Mouse (Mus musculus) midbrain, embryonic 14.5 days (tissue): ENCODE data around the gene Btbd9. TPM values are rescaled to one million over a fixed set of nuclear protein-coding genes. Genes with fewer than 3 reads are reported as not detected.

ENCODE experiments used
- ATAC-seq: fragments of 200-750 bp; cut with Nextera tagmentation; 2 replicates; pipeline ENCODE4 v1.8.0; 2017; ENCODE audit warnings: moderate number of reproducible peaks, moderate library complexity; ENCODE audit not compliant: low FRiP score, low TSS enrichment
- DNase-seq: peaks from one replicate; pipeline ENCODE4 v3.0.0-alpha.2; 2015
- H3K27ac ChIP-seq: fragments of 300-500 bp; sonication (generic); replicated peaks from 2 replicates; pipeline ENCODE4 v1.5.1; 2014; ENCODE audit warnings: mild to moderate bottlenecking, low read depth, low read length, moderate library complexity
- H3K27me3 ChIP-seq: fragments of 300-500 bp; sonication (generic); 2 replicates; pipeline ENCODE4 v1.6.1; 2014; ENCODE audit warnings: low read length, control low read depth, mixed read lengths; ENCODE audit not compliant: control insufficient read depth, insufficient read depth
- H3K36me3 ChIP-seq: fragments of 300-500 bp; sonication (generic); 2 replicates; pipeline ENCODE4 v1.6.1; 2014; ENCODE audit warnings: low read length, control low read depth; ENCODE audit not compliant: control insufficient read depth, insufficient read depth
- H3K4me1 ChIP-seq: fragments of 300-500 bp; sonication (generic); 2 replicates; pipeline ENCODE4 v1.6.1; 2014; ENCODE audit warnings: mild to moderate bottlenecking, antibody characterized with exemption, low read length, control low read depth; ENCODE audit not compliant: control insufficient read depth, insufficient read depth
- H3K4me2 ChIP-seq: fragments of 300-500 bp; sonication (generic); 2 replicates; pipeline ENCODE4 v1.6.1; 2014; ENCODE audit warnings: mild to moderate bottlenecking, low read length, moderate library complexity
- H3K4me3 ChIP-seq: fragments of 300-500 bp; sonication (generic); replicated peaks from 2 replicates; pipeline ENCODE4 v1.5.1; 2014; ENCODE audit warnings: low read depth, low read length
- H3K9ac ChIP-seq: fragments of 300-500 bp; sonication (generic); replicated peaks from 2 replicates; pipeline ENCODE4 v1.6.1; 2014; ENCODE audit warnings: mild to moderate bottlenecking, low read length, moderate library complexity
- H3K9me3 ChIP-seq: fragments of 300-500 bp; sonication (generic); 2 replicates; pipeline ENCODE4 v1.6.1; 2016; ENCODE audit warnings: low read length, control low read depth, mixed read lengths; ENCODE audit not compliant: control insufficient read depth
- WGBS: fragments of 180-500 bp; shearing (Covaris S2); extraction: QIAGEN DNeasy Blood & Tissue Kit; methylation state at CpG from one replicate; pipeline ENCODE4 v1.1.7; 2014; 5-methylcytosine and 5-hydroxymethylcytosine counted together
- polyA plus RNA-seq: library from polyadenylated mRNA; unstranded; fragments of >200 nt; fragmentation: Nextera tagmentation; extraction: Ambion mirVana; gene quantifications from 2 replicates; pipeline ENCODE4 v1.2.1, GENCODE M21; 2014

Btbd9 gene
- polyA plus RNA-seq, 1 experiment from 2014 or later: 140 TPM

- no peaks in the 10 kb centered on the region for H3K27me3 ChIP-seq
- 88% methylated on average over 2 of the region's 2 CpGs for WGBS
- no peak overlapping the region for H3K4me3 ChIP-seq
- no peak for ATAC-seq
- H3K9ac ChIP-seq: no peak overlapping the region
- H3K36me3 ChIP-seq: peaks cover 6% of the 10 kb centered on the region; the same call in 1 of the 2 replicates
- H3K4me1 ChIP-seq: peaks cover 81% of the 10 kb centered on the region
- no peak for DNase-seq
- no peak overlapping the region for H3K4me2 ChIP-seq
- peak overlapping the region; percentile 76 for H3K27ac ChIP-seq
- no peaks in the 10 kb centered on the region for H3K9me3 ChIP-seq
These were observed 382.7 kb downstream of the Btbd9 start for GRCm38 (mm10) chr17:30193615-30194014.

GRCm38 (mm10) chr17:30192416-30193005, 383.8 kb downstream of the Btbd9 start:
- DNase-seq (no peak), ATAC-seq (no peak)
- Histone ChIP-seq H3K27ac (peak overlapping the region; percentile 76; the same call in 1 of the 2 replicates), H3K9ac (no peak overlapping the region), H3K4me2 (no peak overlapping the region), H3K4me1 (peaks cover 87% of the 10 kb centered on the region), H3K4me3 (no peak overlapping the region), H3K27me3 (no peaks in the 10 kb centered on the region), H3K36me3 (peaks cover 6% of the 10 kb centered on the region; the same call in 1 of the 2 replicates), H3K9me3 (no peaks in the 10 kb centered on the region)
- 90% methylated on average over 26 of the region's 26 CpGs for WGBS

GRCm38 (mm10) chr17:30191097-30191640, 385.1 kb downstream of the Btbd9 start:
- H3K4me3 ChIP-seq: no peak overlapping the region
- WGBS: 73% methylated on average over 11 of the region's 11 CpGs
- H3K9me3 ChIP-seq: no peaks in the 10 kb centered on the region
- no peak for ATAC-seq
- no peak overlapping the region for H3K27ac ChIP-seq
- H3K4me1 ChIP-seq: peaks cover 84% of the 10 kb centered on the region
- H3K36me3 ChIP-seq: peaks cover 6% of the 10 kb centered on the region; the same call in 1 of the 2 replicates
- H3K4me2 ChIP-seq: no peak overlapping the region
- DNase-seq: no peak
- no peak overlapping the region for H3K9ac ChIP-seq
- no peaks in the 10 kb centered on the region for H3K27me3 ChIP-seq

- Histone ChIP-seq H3K36me3 (peaks cover 6% of the 10 kb centered on the region; the same call in 1 of the 2 replicates), H3K9ac (no peak overlapping the region; the same call in 1 of the 2 replicates), H3K27me3 (no peaks in the 10 kb centered on the region), H3K9me3 (no peaks in the 10 kb centered on the region), H3K4me2 (peak overlapping the region; percentile 2), H3K4me3 (no peak overlapping the region), H3K27ac (peak overlapping the region; percentile 81), H3K4me1 (peaks cover 56% of the 10 kb centered on the region)
- DNase-seq (peak; percentile 75), ATAC-seq (peak; percentile 67)
- WGBS: 11% methylated on average over 20 of the region's 20 CpGs
These were observed 388.0 kb downstream of the Btbd9 start for GRCm38 (mm10) chr17:30188031-30188981.

GRCm38 (mm10) chr17:30187581-30187980, 388.7 kb downstream of the Btbd9 start:
- DNase-seq (no peak), ATAC-seq (peak; percentile 14; the same call in 1 of the 2 replicates)
- H3K4me3 ChIP-seq: no peak overlapping the region
- WGBS: 6% methylated on average over 5 of the region's 5 CpGs
- no peaks in the 10 kb centered on the region for H3K9me3 ChIP-seq
- no peak overlapping the region; the same call in 1 of the 2 replicates for H3K9ac ChIP-seq
- H3K36me3 ChIP-seq: peaks cover 2% of the 10 kb centered on the region; the same call in 1 of the 2 replicates
- peaks cover 49% of the 10 kb centered on the region for H3K4me1 ChIP-seq
- peak overlapping the region; percentile 81 for H3K27ac ChIP-seq
- no peaks in the 10 kb centered on the region for H3K27me3 ChIP-seq
- H3K4me2 ChIP-seq: peak overlapping the region; percentile 2; the same call in 1 of the 2 replicates

GRCm38 (mm10) chr17:30187154-30187553, 389.1 kb downstream of the Btbd9 start:
- Histone ChIP-seq H3K9ac (no peak overlapping the region; the same call in 1 of the 2 replicates), H3K27me3 (no peaks in the 10 kb centered on the region), H3K27ac (peak overlapping the region; percentile 81), H3K4me2 (no peak overlapping the region), H3K4me1 (peaks cover 45% of the 10 kb centered on the region), H3K9me3 (no peaks in the 10 kb centered on the region), H3K36me3 (no peaks in the 10 kb centered on the region), H3K4me3 (no peak overlapping the region)
- ATAC-seq: no peak
- WGBS: 89% methylated on average over 6 of the region's 6 CpGs
- DNase-seq: no peak

- Histone ChIP-seq H3K9ac (no peak overlapping the region), H3K4me2 (no peak overlapping the region), H3K4me1 (peaks cover 17% of the 10 kb centered on the region), H3K27ac (0 out of 2 replicates have a peak overlapping the region, but pooled peaks have one; percentile 13), H3K4me3 (no peak overlapping the region), H3K9me3 (no peaks in the 10 kb centered on the region), H3K27me3 (no peaks in the 10 kb centered on the region), H3K36me3 (no peaks in the 10 kb centered on the region)
- ATAC-seq (no peak), DNase-seq (no peak)
- WGBS: 93% methylated on average over 6 of the region's 6 CpGs
These were observed 392.7 kb downstream of the Btbd9 start for GRCm38 (mm10) chr17:30183561-30183960.

- Histone ChIP-seq H3K4me1 (peaks cover 2% of the 10 kb centered on the region), H3K4me3 (no peak overlapping the region), H3K27ac (no peak overlapping the region), H3K36me3 (no peaks in the 10 kb centered on the region), H3K9ac (no peak overlapping the region), H3K27me3 (no peaks in the 10 kb centered on the region), H3K9me3 (no peaks in the 10 kb centered on the region), H3K4me2 (no peak overlapping the region)
- 90% methylated on average over 2 of the region's 2 CpGs for WGBS
- ATAC-seq (no peak), DNase-seq (no peak)
These were observed 394.2 kb downstream of the Btbd9 start for GRCm38 (mm10) chr17:30182063-30182462.
